Mouse (Mus musculus) neural tube, embryonic 10.5 days (tissue): ENCODE results near the gene C1d.
A peak's percentile ranks its signal among the peaks of the same experiment; 100 is the strongest.
"Not testable (repeated sequence)": the region's sequence is repeated elsewhere in the genome, so short reads cannot be mapped to it uniquely, and the experiment has no call there.

Experiments
- DNase-seq: peaks from one replicate; pipeline ENCODE4 v3.0.0-alpha.2; 2017; ENCODE audit warnings: low spot score; ENCODE audit errors: extremely low spot score

The C1d gene

GRCm38 (mm10) chr11:17257443-17257842, at the start of gene C1d:
C1d (plus strand) TSS chr11:17257579.
- DNase-seq = peak; percentile 93

- DNase-seq = peak; percentile 95
These were observed 45.9 kb upstream of the C1d start, which contains the start of gene Pno1 for GRCm38 (mm10) chr11:17211258-17212140. Pno1 (minus strand) TSS chr11:17211568.

GRCm38 (mm10) chr11:17212141-17212495, 45.3 kb upstream of the C1d start:
- no peak for DNase-seq

GRCm38 (mm10) chr11:17212903-17213509, 44.4 kb upstream of the C1d start:
- no peak for DNase-seq

- DNase-seq = no peak
These were observed 41.9 kb upstream of the C1d start for GRCm38 (mm10) chr11:17215475-17215874.

GRCm38 (mm10) chr11:17221126-17221525, 36.3 kb upstream of the C1d start:
- no peak for DNase-seq

GRCm38 (mm10) chr11:17232792-17233191, 24.6 kb upstream of the C1d start:
- DNase-seq = no peak

GRCm38 (mm10) chr11:17236449-17237037, 20.8 kb upstream of the C1d start:
- DNase-seq = no peak

GRCm38 (mm10) chr11:17238598-17238997, 18.8 kb upstream of the C1d start:
- not testable (repeated sequence) for DNase-seq

- DNase-seq = no peak
These were observed 8.7 kb upstream of the C1d start for GRCm38 (mm10) chr11:17248715-17249114.

GRCm38 (mm10) chr11:17256813-17257365, 490 bp upstream of the C1d start:
- DNase-seq = peak; percentile 14

GRCm38 (mm10) chr11:17257861-17258260, 482 bp downstream of the C1d start:
- no peak for DNase-seq

- DNase-seq = no peak
These were observed 9.8 kb downstream of the C1d start for GRCm38 (mm10) chr11:17267176-17267575.

- DNase-seq = no peak
These were observed 11.4 kb downstream of the C1d start for GRCm38 (mm10) chr11:17268801-17269200.

GRCm38 (mm10) chr11:17279959-17280358, 22.6 kb downstream of the C1d start:
- DNase-seq = peak; percentile 45

- no peak for DNase-seq
These were observed 26.7 kb downstream of the C1d start for GRCm38 (mm10) chr11:17284055-17284454.

- no peak for DNase-seq
These were observed 31.5 kb downstream of the C1d start for GRCm38 (mm10) chr11:17288884-17289283.

GRCm38 (mm10) chr11:17306007-17306891, 48.9 kb downstream of the C1d start:
- DNase-seq = no peak

- no peak for DNase-seq
These were observed 50.1 kb downstream of the C1d start for GRCm38 (mm10) chr11:17307457-17307856.
